Mouse (Mus musculus) cerebellum, adult 11-12 months (tissue): ENCODE data around the gene Tsc22d1.

ENCODE experiments used
- DNase-seq: peaks from one replicate; pipeline ENCODE4 v3.0.0; 2022

Gene Tsc22d1

GRCm38 (mm10) chr14:76488101-76489044 lies 73.6 kb downstream of the Tsc22d1 start:
- DNase-seq, result no peak

- DNase-seq, result no peak
Measured at GRCm38 (mm10) chr14:76489128-76489527, 74.4 kb downstream of the Tsc22d1 start.

GRCm38 (mm10) chr14:76495022-76495421 lies 80.3 kb downstream of the Tsc22d1 start:
- no peak for DNase-seq

- no peak for DNase-seq
Measured at GRCm38 (mm10) chr14:76497187-76497586, 82.4 kb downstream of the Tsc22d1 start.

GRCm38 (mm10) chr14:76498210-76498609 lies 83.4 kb downstream of the Tsc22d1 start:
- no peak for DNase-seq

GRCm38 (mm10) chr14:76499492-76499891 lies 84.7 kb downstream of the Tsc22d1 start:
- DNase-seq, result no peak

GRCm38 (mm10) chr14:76500036-76500435 lies 85.3 kb downstream of the Tsc22d1 start:
- no peak for DNase-seq

GRCm38 (mm10) chr14:76503231-76503851 lies 88.6 kb downstream of the Tsc22d1 start:
- no peak for DNase-seq

- DNase-seq, result peak; percentile 96
Measured at GRCm38 (mm10) chr14:76504121-76504737, 89.5 kb downstream of the Tsc22d1 start.

- DNase-seq, result no peak
Measured at GRCm38 (mm10) chr14:76505101-76505438, 90.3 kb downstream of the Tsc22d1 start.

- peak; percentile 95 for DNase-seq
Measured at GRCm38 (mm10) chr14:76505439-76506220, 90.9 kb downstream of the Tsc22d1 start.

GRCm38 (mm10) chr14:76506425-76507205 lies 91.9 kb downstream of the Tsc22d1 start:
- DNase-seq, result peak; percentile 60

- DNase-seq, result no peak
Measured at GRCm38 (mm10) chr14:76507357-76507756, 92.6 kb downstream of the Tsc22d1 start.

GRCm38 (mm10) chr14:76507804-76508500 lies 93.2 kb downstream of the Tsc22d1 start:
- DNase-seq, result no peak

- DNase-seq, result no peak
Measured at GRCm38 (mm10) chr14:76508701-76509100, 93.9 kb downstream of the Tsc22d1 start.

GRCm38 (mm10) chr14:76511971-76512370 lies 97.2 kb downstream of the Tsc22d1 start:
- no peak for DNase-seq

- DNase-seq, result no peak
Measured at GRCm38 (mm10) chr14:76513395-76514049, 98.8 kb downstream of the Tsc22d1 start.

GRCm38 (mm10) chr14:76514050-76514585 lies 99.4 kb downstream of the Tsc22d1 start:
- no peak for DNase-seq

- DNase-seq, result no peak
Measured at GRCm38 (mm10) chr14:76515620-76516019, 100.9 kb downstream of the Tsc22d1 start.

GRCm38 (mm10) chr14:76518217-76518616 lies 103.5 kb downstream of the Tsc22d1 start:
- DNase-seq, result no peak

GRCm38 (mm10) chr14:76520606-76521005 lies 105.8 kb downstream of the Tsc22d1 start:
- DNase-seq, result no peak
